Mouse (Mus musculus): ENCODE measurements around the gene Serpinc1. TPM values are rescaled to one million over a fixed set of nuclear protein-coding genes. Genes with fewer than 3 reads are reported as not detected.

Serpinc1 gene
- 3.0 and 3.5 TPM in 2 replicates for polyA plus RNA-seq (2015; fragmentation: Nextera tagmentation; extraction: Ambion mirVana)

DNA sequence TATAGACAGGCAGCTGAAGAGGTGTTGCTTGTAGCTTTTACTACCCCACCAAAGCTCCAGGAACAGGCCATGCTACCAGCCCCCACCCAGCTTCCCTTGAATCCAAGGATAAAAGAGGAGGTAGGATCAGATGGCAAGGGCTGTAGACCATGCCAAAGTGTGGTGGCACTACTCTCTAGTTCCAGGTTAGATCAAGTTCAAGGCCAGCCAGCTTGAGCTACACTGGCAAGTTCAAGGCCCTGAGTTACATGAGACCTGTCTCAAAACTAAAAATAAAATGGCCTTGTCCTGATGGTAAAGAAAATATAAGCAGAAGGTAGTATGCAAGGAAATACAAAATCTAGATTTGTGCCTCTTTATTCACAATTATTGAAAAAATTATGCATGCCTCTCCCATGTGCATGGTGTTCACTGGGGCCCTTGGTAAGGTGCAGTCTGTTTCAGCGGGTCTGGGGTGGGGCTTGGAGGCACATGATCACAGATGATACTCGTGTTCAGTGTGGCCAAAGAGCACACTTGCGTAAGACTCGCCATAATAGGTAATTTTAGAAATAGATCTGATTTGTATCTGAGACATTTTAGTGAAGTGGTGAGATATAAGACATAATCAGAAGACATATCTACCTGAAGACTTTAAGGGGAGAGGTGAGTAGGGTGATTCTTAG lies at the start of gene Serpinc1:
Gene Serpinc1 (plus strand): TSS at position 515 of the 665 bp plus-strand sequence.
- Histone ChIP-seq H3K9me3 (ENCODE audit: control insufficient read depth, low read length) (no peaks in the 10 kb centered on the region), H3K4me2 (ENCODE audit: low read length) (no peak within 1 kb of the TSS), H3K4me3 (replicated peaks; ENCODE audit: low read length) (no peak within 1 kb of the TSS), H3K27me3 (replicated peaks; ENCODE audit: control insufficient read depth, insufficient read depth, low read length) (no peaks in the 10 kb centered on the region), H3K9ac (replicated peaks; ENCODE audit: low read depth, low read length) (no peak within 1 kb of the TSS), H3K36me3 (ENCODE audit: control insufficient read depth, insufficient read depth) (no peaks in the 10 kb centered on the region), H3K4me1 (replicated peaks; ENCODE audit: control insufficient read depth, insufficient read depth, low read length) (no peaks in the 10 kb centered on the region), H3K27ac (ENCODE audit: low read length) (no peak within 1 kb of the TSS)
- 92% methylated on average over 4 of the region's 4 CpGs for WGBS
- no peak for ATAC-seq

DNA sequence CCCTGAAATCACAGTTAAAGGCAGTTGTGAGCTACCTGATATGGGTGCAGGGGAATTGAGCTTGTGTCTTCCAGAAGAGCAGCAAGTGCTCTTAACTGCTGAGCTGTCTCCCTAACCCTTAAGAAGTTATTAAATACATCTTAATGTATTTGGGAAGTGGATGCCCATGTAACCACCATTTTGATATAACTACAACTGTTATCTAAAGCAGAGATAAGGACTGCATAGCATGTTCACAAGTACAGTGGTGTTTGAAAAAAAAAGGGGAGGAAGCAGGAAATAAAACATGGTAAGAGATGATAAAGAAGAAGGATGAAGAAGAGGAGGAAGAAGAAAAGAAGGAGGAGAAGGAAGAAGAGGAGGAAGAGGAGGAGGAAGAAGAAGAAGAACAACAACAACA lies 47.1 kb upstream of the Serpinc1 start:
- Histone ChIP-seq H3K9ac (replicated peaks; ENCODE audit: low read depth, low read length) (no peak overlapping the region), H3K9me3 (ENCODE audit: control insufficient read depth, low read length) (no peaks in the 10 kb centered on the region), H3K27me3 (replicated peaks; ENCODE audit: control insufficient read depth, insufficient read depth, low read length) (no peaks in the 10 kb centered on the region), H3K27ac (ENCODE audit: low read length) (no peak overlapping the region), H3K36me3 (ENCODE audit: control insufficient read depth, insufficient read depth) (peaks cover 7% of the 10 kb centered on the region; the same call in 1 of the 2 replicates), H3K4me3 (replicated peaks; ENCODE audit: low read length) (no peak overlapping the region), H3K4me2 (ENCODE audit: low read length) (no peak overlapping the region), H3K4me1 (replicated peaks; ENCODE audit: control insufficient read depth, insufficient read depth, low read length) (no peaks in the 10 kb centered on the region)
- ATAC-seq, result no peak

DNA sequence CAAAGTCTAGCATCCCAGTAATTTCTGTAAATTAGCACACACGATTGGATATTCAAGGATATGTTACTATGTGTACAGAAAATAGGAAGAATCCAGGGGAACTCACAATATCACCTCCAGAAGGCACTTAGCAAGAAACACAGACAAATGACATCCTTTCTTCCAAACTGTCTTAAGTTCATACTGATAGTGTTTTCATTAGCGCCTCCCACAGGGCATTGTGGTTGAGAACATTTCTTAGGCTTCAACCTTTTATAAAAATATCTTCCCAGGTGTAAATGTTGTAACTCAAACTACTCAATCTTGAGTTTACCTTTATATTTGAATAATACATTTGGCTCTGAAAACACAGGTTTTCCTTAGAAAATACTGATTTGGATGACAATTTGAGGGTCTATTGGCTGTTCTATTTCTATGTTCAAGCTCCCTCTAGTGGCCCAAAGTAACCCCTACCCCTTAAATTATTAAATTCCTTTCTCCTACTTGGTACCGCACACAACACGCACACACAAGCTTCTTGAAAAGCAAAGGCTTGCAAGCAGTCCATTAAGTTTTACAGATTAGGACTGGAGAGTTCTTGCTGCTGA lies 44.4 kb upstream of the Serpinc1 start:
- no peak overlapping the region; the same call in 1 of the 2 replicates for H3K27ac ChIP-seq (ENCODE audit: low read length)
- no peaks in the 10 kb centered on the region for H3K27me3 ChIP-seq (replicated peaks; ENCODE audit: control insufficient read depth, insufficient read depth, low read length)
- no peaks in the 10 kb centered on the region for H3K4me1 ChIP-seq (replicated peaks; ENCODE audit: control insufficient read depth, insufficient read depth, low read length)
- H3K4me2 ChIP-seq (ENCODE audit: low read length), result no peak overlapping the region
- H3K9ac ChIP-seq (replicated peaks; ENCODE audit: low read depth, low read length), result no peak overlapping the region
- H3K9me3 ChIP-seq (ENCODE audit: control insufficient read depth, low read length), result no peaks in the 10 kb centered on the region
- peaks cover 11% of the 10 kb centered on the region for H3K36me3 ChIP-seq (ENCODE audit: control insufficient read depth, insufficient read depth)
- no peak overlapping the region for H3K4me3 ChIP-seq (replicated peaks; ENCODE audit: low read length)
- peak; percentile 61; the same call in 1 of the 2 replicates for ATAC-seq
- 68% methylated on average over 4 of the region's 4 CpGs for WGBS

DNA sequence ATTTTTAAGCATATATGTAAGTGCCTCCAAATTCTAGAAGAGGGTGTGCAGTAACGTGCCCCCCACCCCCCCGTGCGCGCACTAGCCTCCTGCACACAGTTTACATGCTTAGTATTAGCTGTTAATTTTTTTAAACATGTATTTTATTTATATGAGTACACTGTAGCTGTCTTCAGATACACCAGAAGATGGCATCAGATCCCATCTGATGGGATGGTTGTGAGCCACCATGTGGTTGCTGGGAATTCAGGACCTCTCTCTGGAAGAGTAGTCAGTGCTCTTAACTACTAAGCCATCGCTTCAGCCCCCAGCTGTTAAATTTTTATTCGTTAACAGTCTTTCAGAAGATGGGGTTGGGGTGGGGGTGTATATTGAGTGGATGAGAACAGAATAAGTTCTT lies 42.8 kb upstream of the Serpinc1 start:
- H3K27ac ChIP-seq (ENCODE audit: low read length), result no peak overlapping the region
- peaks cover 15% of the 10 kb centered on the region for H3K36me3 ChIP-seq (ENCODE audit: control insufficient read depth, insufficient read depth)
- 95% methylated on average over 6 of the region's 6 CpGs for WGBS
- no peak overlapping the region for H3K9ac ChIP-seq (replicated peaks; ENCODE audit: low read depth, low read length)
- H3K4me1 ChIP-seq (replicated peaks; ENCODE audit: control insufficient read depth, insufficient read depth, low read length), result no peaks in the 10 kb centered on the region
- H3K27me3 ChIP-seq (replicated peaks; ENCODE audit: control insufficient read depth, insufficient read depth, low read length), result no peaks in the 10 kb centered on the region
- H3K4me3 ChIP-seq (replicated peaks; ENCODE audit: low read length), result no peak overlapping the region
- ATAC-seq, result peak; percentile 63
- no peak overlapping the region for H3K4me2 ChIP-seq (ENCODE audit: low read length)
- no peaks in the 10 kb centered on the region for H3K9me3 ChIP-seq (ENCODE audit: control insufficient read depth, low read length)

DNA sequence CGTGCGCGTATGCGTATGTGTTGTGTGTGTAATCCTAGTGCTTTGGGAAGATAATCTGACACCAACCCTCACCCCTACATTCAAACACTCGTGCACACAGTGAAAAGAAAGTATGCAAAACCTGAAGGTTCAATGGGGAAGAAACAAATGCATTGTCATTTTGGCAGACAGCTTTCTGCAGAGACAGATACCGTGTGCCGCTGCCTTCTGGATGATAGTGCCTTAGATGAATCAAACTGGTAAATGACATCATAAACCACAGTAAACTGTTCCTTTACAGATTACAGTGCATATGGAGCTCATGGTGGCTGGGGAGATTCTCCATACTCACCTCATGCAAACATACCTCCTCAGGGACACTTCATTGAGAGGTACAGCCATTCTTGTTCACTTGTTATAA lies 15.2 kb upstream of the Serpinc1 start:
- Histone ChIP-seq H3K4me1 (replicated peaks; ENCODE audit: control insufficient read depth, insufficient read depth, low read length) (no peaks in the 10 kb centered on the region), H3K9ac (replicated peaks; ENCODE audit: low read depth, low read length) (no peak overlapping the region), H3K27ac (ENCODE audit: low read length) (no peak overlapping the region), H3K36me3 (ENCODE audit: control insufficient read depth, insufficient read depth) (peaks cover 40% of the 10 kb centered on the region), H3K27me3 (replicated peaks; ENCODE audit: control insufficient read depth, insufficient read depth, low read length) (no peaks in the 10 kb centered on the region), H3K4me2 (ENCODE audit: low read length) (no peak overlapping the region), H3K4me3 (replicated peaks; ENCODE audit: low read length) (no peak overlapping the region), H3K9me3 (ENCODE audit: control insufficient read depth, low read length) (no peaks in the 10 kb centered on the region)
- ATAC-seq, result no peak
- 90% methylated on average over 7 of the region's 7 CpGs for WGBS

DNA sequence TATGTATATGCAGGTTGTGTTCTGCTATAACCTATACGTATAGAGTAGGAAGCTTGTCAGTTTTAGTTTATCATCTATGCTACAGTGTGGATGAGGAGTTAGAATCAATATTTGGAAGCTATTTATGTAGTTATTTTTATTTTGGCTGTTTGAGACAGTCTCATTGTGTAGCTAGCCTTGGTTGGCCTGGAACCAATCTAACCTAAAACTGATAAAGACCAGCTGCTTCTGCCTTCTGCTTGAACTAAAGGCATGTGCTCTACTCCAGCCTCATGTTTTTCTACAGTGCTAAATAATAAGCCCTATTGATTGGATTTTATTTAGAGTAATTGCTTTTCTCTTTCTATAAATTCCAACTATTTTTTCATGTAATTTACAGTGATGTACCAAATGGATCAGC lies 11.1 kb upstream of the Serpinc1 start:
- ATAC-seq, result peak; percentile 33; the same call in 1 of the 2 replicates
- Histone ChIP-seq H3K9me3 (ENCODE audit: control insufficient read depth, low read length) (no peaks in the 10 kb centered on the region), H3K36me3 (ENCODE audit: control insufficient read depth, insufficient read depth) (peaks cover 48% of the 10 kb centered on the region), H3K27me3 (replicated peaks; ENCODE audit: control insufficient read depth, insufficient read depth, low read length) (no peaks in the 10 kb centered on the region), H3K4me3 (replicated peaks; ENCODE audit: low read length) (no peak overlapping the region), H3K9ac (replicated peaks; ENCODE audit: low read depth, low read length) (no peak overlapping the region), H3K27ac (ENCODE audit: low read length) (no peak overlapping the region), H3K4me1 (replicated peaks; ENCODE audit: control insufficient read depth, insufficient read depth, low read length) (no peaks in the 10 kb centered on the region), H3K4me2 (ENCODE audit: low read length) (no peak overlapping the region)
- 94% methylated on average over 1 of the region's 1 CpGs for WGBS

DNA sequence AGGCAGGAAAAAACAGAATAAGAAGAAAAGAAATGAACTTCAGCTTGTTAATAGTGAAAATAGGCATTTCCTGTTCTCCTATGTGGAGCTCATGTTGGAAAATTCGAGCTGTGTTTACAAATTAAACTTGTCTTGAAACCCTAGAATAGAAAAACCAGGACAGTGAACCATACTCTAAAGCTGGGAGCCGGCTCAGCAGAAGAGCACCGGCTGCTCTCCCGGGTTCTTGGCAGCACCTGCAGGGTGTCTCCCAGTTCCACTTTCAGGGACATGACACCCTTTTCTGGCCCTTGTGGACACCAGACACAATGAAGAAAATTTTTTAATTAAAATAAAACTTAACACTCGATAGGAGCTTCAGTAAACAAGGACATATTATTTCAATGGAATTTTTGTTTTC lies 9.7 kb upstream of the Serpinc1 start:
- Histone ChIP-seq H3K27ac (ENCODE audit: low read length) (no peak overlapping the region), H3K36me3 (ENCODE audit: control insufficient read depth, insufficient read depth) (peaks cover 38% of the 10 kb centered on the region), H3K4me2 (ENCODE audit: low read length) (no peak overlapping the region), H3K4me3 (replicated peaks; ENCODE audit: low read length) (no peak overlapping the region), H3K27me3 (replicated peaks; ENCODE audit: control insufficient read depth, insufficient read depth, low read length) (no peaks in the 10 kb centered on the region), H3K9me3 (ENCODE audit: control insufficient read depth, low read length) (no peaks in the 10 kb centered on the region), H3K4me1 (replicated peaks; ENCODE audit: control insufficient read depth, insufficient read depth, low read length) (no peaks in the 10 kb centered on the region), H3K9ac (replicated peaks; ENCODE audit: low read depth, low read length) (no peak overlapping the region)
- ATAC-seq, result no peak
- 88% methylated on average over 5 of the region's 5 CpGs for WGBS

DNA sequence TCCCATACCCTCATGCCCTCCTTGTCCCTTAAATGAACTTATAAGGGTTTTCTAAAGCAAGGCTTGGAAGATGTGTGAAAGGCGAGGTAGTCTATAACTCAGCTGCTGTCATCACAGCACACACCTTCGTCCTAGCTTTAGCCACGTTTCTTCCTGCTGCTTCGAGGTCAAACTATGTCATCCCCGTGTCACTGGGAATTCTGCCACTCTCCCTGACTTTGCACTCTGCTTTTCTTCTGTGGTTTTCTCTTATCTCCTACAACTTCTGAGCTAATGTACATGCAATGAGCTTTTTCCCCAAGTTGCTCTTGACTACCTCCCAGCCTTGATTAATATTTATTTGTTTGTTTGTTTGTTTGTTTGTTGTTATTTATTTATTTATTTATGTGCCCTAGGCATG lies 1.6 kb downstream of the Serpinc1 start:
- no peaks in the 10 kb centered on the region for H3K4me1 ChIP-seq (replicated peaks; ENCODE audit: control insufficient read depth, insufficient read depth, low read length)
- no peaks in the 10 kb centered on the region for H3K9me3 ChIP-seq (ENCODE audit: control insufficient read depth, low read length)
- no peak for ATAC-seq
- no peak overlapping the region for H3K9ac ChIP-seq (replicated peaks; ENCODE audit: low read depth, low read length)
- no peaks in the 10 kb centered on the region for H3K27me3 ChIP-seq (replicated peaks; ENCODE audit: control insufficient read depth, insufficient read depth, low read length)
- no peak overlapping the region for H3K27ac ChIP-seq (ENCODE audit: low read length)
- no peaks in the 10 kb centered on the region for H3K36me3 ChIP-seq (ENCODE audit: control insufficient read depth, insufficient read depth)
- no peak overlapping the region for H3K4me2 ChIP-seq (ENCODE audit: low read length)
- WGBS, result 85% methylated on average over 5 of the region's 5 CpGs
- no peak overlapping the region for H3K4me3 ChIP-seq (replicated peaks; ENCODE audit: low read length)

DNA sequence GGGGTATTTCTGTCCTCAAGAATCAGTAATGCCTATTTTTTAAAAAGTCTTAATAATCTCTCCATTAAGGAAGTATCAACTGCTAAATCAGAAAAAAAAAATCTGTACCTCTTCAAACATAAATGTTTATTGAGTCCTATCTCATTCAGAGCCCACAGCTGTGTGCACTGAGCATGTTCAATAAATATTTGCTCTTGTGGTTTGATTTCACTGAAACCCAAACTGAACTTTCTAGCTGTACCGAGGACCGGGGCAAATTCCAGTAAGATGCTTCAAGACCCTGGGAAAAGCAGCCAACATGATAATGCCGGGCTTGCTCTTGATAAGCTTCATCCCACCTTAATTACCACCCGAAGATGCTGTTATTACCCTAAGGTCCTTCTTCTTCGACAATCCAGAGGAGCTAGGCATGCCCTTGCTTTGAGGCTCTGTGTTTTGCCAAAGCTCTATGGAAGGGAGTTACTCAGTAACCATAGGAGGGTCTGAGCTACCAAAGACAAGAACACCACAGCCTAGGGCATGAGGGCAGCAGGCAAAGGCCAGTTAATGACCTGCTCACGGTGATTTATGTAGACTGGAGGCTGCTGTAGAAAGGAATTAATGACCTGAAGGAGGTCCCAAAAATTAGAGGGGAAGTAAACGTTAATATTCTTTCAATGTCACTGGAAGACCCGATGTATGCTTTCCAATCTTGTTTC lies 2.3 kb downstream of the Serpinc1 start:
- 92% methylated on average over 8 of the region's 8 CpGs for WGBS
- Histone ChIP-seq H3K36me3 (ENCODE audit: control insufficient read depth, insufficient read depth) (no peaks in the 10 kb centered on the region), H3K4me1 (replicated peaks; ENCODE audit: control insufficient read depth, insufficient read depth, low read length) (no peaks in the 10 kb centered on the region), H3K27ac (ENCODE audit: low read length) (no peak overlapping the region), H3K4me2 (ENCODE audit: low read length) (no peak overlapping the region), H3K4me3 (replicated peaks; ENCODE audit: low read length) (no peak overlapping the region), H3K9me3 (ENCODE audit: control insufficient read depth, low read length) (no peaks in the 10 kb centered on the region), H3K27me3 (replicated peaks; ENCODE audit: control insufficient read depth, insufficient read depth, low read length) (no peaks in the 10 kb centered on the region), H3K9ac (replicated peaks; ENCODE audit: low read depth, low read length) (no peak overlapping the region)
- no peak for ATAC-seq
